Mouse (Mus musculus) activated CD4-positive, CD25-positive, alpha-beta regulatory T cell, adult 4 months (primary cell): ENCODE results near the gene 1810013L24Rik. TPM values are rescaled to one million over a fixed set of nuclear protein-coding genes. Genes with fewer than 3 reads are reported as not detected.
"Not testable (repeated sequence)": the region's sequence is repeated elsewhere in the genome, so short reads cannot be mapped to it uniquely, and the experiment has no call there.

Source experiments
- ATAC-seq: one replicate; pipeline ENCODE4 v1.8.0; 2017
- polyA plus RNA-seq, 2 experiments: library from polyadenylated mRNA; unstranded; fragments of 100-300 nt; shearing (Covaris generic); gene quantifications; one replicate each; pipeline ENCODE4 v1.2.1; 2017

1810013L24Rik gene
- polyA plus RNA-seq, 2 experiments from 2014 or later = 17.5 to 21.1 TPM

DNA sequence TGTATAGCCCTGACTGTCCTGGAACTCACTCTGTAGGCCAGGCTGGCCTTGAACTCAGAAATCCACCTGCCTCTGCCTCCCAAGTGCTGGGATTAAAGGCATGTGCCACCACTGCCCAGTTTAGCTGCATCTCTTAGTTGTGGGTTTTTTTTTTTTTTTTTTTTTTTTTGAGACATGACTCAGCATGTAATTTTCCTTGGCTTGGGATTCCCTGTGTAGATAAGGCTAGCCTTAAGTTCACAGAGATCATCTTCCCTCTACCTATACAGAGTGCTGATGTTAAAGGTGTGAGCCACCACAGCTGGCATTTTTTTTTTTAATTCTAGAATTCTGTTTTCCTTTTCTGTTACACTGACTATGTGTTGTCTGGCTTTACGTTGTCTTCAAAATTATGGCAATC is 7.7 kb downstream of the 1810013L24Rik start:
- no peak for ATAC-seq

DNA sequence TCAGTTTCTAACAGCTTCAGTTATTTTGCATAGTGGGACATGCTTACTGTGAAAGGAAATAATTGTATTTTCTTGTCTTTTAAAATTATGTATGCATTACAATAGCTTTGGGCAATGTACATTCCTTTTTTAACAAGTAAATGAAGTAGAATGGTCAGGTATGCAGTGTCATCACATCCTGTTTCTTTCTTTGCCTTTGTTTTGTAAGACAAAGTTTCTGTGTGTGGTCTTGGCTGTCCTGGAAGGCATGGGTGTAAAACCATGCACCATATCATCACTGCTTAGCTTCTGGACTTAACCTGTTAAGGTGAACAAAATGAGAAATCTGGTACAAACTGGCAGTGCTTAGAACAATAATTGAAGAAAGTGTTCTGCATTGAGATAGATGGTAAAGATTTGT is 9.0 kb downstream of the 1810013L24Rik start:
- no peak for ATAC-seq

DNA sequence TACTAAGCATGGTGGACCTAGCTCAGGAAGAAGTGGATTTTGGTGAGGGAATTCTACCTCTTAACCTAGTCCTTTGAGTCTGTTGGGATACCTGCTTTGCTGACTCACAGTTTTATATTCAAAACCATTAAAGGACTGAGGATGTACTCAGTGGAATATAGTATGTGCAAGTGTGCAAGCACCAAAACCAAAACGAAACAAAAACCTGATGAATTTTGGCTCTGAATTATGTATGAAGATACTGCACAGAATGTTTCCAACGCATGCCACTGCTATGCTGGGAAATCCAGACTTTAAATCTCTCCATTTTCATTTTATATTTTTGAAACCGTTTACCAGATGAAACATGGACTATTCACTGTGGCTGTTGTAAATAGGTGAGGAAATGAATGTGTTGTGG is 10.7 kb downstream of the 1810013L24Rik start:
- peak; percentile 28 for ATAC-seq

DNA sequence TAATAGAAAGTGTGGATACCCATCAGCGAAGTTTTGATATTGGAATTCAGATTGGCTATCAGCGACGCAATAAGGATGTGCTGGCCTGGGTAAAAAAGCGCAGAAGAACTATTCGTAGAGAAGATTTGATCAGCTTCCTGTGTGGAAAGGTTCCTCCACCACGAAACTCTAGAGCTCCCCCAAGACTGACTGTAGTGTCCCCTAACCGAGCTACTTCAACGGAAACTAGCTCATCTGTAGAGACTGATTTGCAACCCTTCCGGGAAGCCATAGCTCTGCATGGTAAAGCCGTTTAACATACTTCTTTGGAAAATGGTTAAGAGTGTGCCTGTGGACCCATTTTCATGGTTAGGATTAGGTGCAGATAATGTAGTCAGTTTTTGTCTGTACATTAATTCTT is 13.1 kb downstream of the 1810013L24Rik start:
- ATAC-seq = peak; percentile 61

DNA sequence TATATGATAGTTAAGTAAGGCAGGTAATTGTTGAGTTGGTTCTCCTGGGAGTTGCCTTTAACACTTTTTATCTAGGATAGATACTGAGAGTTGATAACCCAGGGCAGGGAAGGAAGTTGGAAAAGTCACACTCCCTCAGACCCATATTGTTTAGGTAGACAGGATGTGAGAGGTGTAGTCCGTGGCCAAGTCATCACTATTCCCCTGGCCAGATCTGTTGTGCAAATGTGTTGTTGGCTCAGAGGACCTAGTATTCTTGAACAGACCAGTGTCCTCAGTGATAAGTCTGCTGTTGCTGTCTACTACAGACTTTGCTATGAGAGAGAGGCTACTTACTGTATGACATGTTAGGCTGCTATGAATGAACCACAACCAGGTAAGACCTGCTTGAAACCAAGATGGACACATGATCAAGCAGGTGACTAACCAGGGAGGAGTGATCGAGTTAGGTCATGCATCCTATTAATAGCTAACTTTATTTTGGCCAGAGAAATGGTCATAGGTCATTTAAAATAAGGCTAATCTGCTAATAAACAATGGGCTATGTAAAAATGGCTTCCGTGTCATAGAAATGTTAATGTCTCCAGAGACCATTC is 13.8 kb downstream of the 1810013L24Rik start:
- no peak for ATAC-seq

DNA sequence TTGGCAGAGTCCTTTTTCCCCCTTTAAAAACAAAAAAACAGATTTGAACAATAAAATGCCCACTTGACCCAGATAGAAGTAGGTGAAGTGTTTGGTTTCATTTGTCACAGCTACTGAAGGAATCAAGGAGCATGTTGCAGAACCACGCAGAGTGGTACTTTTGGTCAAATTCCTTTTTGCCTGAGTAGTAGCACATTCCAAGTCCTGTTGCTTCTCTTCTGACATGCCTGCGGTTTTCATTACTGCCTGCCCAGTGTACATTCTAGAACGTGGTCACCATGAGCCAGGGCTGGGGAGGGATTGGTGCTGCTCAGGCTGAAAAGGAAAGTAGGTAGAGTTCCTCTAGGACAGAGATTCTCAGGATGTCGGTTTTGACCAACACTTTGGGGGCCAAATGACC is 16.1 kb downstream of the 1810013L24Rik start:
- ATAC-seq = no peak

DNA sequence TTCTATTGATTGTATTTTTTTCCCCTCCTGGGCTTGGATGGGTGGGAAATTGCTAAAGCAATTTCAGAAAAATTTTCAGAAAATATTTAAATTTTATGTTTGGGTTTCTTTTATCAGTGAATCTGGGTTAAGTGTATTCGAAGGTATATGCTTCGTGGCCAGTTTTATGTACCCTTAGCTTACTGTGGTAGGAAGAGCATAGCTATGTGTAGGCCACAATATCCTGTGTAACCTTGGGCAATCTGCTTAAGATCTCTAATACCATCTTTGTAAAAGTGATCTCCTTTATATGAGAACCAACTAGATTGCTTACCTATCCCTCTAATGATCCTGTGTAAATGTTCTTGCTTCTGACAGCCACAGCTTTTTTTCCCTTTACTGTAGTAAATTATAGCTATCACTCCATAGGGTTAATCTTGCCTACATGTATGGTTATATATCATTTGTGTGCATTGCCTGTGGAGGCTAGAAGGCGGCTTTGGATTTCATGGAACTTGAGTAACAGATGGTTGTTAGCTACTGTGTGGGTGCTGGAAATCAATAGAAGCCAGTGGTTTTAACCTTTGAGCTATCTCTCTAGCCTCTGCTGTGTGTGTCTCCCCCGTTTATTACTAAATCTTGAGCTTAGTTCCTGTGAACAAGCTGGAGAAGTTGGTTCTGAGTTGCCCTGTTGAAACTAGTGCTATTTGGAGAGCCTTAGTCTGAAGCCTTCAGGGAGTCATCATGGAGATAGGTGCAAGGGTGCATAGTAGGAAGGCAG is 18.6 kb downstream of the 1810013L24Rik start:
- ATAC-seq = peak; percentile 56

DNA sequence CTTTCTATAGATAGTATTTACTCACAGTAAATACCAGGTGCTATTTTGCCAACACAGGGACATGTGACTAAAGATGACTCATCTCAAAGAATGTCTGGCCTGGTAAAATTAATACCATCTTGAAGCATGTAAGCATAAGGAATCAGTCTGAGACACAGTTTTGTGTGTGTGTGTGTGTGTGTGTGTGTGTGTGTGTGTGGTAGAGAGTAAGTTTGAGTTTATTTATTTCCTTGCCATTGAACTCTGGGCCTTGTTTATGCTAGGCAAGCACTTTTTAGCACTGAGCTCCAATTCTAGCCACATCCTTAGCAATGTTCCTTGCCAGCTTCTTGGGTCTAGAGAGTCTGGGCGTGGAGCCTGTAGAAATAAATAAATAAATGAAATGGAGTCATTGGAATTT is 20.0 kb downstream of the 1810013L24Rik start:
- peak; percentile 47 for ATAC-seq

DNA sequence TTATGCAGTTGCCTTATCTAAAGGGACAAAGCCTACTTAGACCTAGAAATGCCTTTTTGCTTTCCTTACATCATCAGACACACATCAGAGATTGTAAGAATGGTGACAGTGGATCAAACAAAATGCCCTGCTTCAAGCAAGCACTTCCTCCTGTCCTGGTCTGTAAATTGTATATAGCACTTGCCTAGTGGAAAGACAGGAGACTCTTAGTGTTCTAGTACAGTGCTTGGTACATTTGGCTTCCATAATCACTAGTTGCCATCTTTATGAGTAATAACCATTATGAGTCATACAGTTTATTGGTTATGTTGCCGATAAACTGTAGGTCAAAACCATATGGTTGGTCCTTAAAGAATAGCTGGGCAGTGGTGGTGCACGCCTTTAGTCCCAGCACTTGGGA is 25.2 kb downstream of the 1810013L24Rik start:
- no peak for ATAC-seq

DNA sequence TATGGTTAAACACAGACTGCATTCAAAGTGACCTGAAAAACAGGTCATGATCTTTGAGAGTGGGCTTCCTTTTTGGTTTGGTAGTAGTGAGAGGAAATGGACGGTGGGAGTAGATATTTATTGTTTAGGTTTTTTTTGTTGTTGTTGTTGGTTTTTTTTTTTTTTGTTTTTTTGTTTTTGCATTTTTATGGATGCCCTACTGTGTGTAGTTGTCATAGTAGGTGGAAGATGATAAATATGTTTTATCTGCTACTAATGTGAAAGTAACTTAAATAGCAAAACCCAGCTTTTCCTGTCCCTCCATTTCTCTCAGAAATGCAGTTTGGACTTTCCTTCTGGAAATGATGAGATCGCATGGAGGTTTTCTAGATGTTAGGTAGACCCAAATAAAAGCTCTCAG is 26.9 kb downstream of the 1810013L24Rik start:
- ATAC-seq = no peak

DNA sequence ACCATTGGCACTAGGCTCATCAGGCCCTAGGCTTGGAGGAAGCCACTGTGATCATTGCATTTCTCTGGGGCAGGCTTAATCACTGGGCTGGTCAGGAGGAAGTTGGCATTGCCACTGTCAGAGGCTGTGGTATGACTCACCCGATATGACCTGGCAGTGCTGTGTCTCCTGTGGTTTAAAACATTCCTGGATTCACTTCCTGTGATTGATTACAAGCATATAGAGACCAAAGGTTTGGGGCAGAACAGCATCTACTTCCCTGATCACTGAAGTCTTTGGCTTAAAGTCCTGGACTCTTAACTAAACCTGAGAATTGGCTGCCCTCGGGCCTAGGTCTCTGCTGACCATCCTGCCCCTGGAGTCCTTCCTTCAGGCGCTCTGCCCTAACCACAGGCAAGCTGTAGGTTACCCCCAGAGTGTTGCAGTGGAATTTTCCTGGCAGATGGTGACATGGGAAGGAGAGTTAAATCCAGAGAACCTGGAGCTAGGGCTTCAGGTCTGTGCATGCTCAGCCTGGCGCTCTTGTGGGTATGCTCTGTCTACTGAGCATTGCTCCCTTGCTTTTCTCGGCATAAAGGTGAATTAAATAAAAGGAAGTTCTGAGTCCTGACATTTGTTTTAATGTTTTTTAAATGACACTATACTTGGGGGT is 32.6 kb downstream of the 1810013L24Rik start:
- no peak for ATAC-seq

DNA sequence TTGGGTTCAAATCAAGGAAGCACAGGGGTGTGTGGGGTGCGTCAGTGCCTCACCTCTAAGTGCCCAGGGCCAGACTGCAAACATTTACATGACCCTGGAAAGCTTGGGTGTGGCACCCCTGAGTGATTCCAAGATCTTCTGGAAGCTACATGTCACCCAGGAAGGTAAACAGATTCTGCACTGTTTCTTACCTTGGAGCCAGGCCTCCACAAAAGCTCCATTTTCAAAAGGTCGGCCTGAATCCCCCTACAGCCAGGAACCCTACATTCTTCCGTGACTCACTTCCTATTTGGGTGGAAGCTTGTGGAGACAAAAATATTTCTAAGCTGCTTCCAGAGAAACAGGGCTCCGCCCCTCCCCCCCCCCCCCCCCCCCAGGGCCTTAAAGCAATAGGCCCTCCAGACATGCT is 34.3 kb downstream of the 1810013L24Rik start:
- ATAC-seq = no peak

DNA sequence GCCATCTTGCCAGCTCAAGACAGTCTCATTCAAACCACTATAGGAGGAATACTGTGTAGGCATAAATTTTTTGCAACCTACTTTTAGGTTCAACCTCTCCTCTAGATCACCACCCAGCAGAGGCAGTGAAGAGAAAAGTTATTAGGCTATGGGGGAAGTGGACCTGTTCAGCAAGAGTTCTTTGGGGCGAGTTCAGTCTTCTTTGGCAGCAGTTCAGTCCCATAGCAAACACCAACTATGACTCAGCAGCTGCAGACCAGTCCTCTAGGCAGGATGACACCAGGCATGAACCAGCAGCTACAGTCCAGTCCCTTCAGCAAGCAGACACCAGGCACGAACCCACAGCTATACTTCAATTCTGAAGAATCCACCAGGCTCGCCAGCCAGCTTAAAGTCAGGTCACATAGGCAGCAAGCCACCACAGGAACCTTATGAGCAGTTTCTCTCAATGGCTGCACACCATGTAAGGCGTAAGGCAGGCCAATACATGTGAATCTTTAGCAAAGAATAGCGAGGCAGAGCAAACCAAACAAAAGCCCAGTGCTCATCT is 37.6 kb downstream of the 1810013L24Rik start:
- ATAC-seq = no peak

DNA sequence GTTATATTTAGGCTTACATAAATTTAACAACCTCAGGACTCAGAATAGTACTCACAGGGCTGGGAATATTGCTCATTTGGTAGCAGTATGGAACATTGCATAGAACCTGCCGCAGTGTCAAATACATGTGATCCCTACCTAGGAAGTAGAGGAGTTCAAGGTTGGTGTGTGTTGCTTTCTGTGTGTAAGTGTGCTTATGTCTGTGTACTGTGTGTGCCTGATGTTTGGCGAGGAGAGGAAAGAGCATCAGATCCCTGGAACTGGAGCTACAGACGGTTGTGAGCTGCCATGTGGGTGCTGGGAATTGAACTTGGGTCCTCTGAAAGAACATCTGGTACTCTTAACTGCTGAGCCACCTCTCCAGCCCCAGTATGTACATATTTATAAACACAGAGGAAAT is 38.6 kb downstream of the 1810013L24Rik start:
- ATAC-seq = no peak

DNA sequence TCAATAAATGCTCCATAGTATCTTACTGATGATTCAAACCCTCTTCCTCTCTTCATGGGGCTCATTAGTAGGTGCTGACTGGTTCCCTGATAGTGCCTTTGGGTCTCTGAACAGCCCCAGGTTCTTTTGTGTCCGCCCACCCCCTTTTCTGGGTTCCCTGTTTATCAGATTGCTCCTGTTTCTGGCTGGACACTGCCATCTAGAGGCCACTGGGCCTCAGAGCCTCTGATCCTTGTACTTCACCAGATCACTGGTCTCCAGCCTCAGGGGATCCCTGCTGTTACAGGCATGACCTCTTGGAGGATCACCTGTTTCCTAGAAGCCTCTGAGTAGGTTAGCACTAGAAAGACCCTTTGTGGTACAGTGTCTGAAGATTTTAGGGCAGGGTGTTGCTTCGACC is 39.8 kb downstream of the 1810013L24Rik start:
- peak; percentile 82 for ATAC-seq

DNA sequence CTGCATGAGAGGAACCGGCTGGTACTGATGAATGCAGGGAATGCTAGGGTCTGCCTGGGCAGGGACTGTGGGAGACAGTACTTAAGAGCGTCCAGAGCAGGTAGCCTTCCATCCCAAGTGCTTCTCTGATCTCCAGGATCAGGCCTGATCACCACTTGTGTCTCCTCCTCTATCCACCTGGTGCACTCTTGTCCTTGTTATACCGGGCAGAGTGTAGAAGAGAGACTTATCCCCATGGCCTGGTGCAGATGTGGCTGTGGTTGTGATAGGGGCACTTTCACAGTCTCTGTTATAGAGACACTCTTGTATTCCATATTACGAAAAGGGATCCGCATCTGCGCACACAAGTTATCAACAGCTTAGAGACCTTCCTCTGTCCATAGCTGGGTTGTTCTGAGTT is 41.5 kb downstream of the 1810013L24Rik start:
- ATAC-seq = no peak

DNA sequence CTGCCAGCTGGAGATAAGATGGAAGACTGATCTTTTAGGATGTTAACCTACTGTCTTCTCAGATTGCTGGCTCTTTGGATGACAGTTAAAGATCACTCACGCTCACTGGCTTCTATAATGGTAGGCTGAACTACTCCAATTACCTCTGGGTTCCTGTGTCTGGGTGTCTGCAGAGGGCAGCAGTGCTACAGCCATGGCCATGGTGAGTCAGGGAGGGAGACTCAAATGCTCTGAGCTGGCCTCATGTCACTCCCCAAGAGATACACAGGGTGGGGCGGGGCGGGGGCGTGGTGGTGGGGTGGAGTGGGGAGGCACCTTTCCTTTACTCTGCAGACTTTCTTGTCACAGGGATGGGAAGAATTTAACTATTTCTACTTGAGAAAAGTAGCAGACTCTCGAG is 42.1 kb downstream of the 1810013L24Rik start:
- ATAC-seq = no peak

DNA sequence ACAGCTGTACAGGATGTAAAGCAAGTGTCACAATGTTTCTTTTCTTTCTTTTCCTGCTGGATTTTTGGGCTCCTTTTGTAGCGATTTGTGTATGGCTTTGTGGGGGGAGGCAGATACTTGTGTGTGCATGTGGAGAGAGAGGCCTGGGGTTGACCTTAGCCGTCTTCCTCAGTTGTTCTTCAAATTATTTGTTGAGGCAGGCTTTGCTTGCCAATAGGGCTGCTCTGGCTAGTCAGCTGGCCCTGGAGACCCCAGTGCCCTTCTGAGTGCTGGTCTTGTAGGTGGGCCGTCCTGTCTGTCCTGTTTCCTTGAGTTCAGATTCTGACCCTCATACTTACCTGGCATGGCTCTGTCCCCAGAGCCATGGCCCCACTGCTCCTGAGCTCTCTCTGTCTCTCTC is 42.6 kb downstream of the 1810013L24Rik start:
- ATAC-seq = no peak

DNA sequence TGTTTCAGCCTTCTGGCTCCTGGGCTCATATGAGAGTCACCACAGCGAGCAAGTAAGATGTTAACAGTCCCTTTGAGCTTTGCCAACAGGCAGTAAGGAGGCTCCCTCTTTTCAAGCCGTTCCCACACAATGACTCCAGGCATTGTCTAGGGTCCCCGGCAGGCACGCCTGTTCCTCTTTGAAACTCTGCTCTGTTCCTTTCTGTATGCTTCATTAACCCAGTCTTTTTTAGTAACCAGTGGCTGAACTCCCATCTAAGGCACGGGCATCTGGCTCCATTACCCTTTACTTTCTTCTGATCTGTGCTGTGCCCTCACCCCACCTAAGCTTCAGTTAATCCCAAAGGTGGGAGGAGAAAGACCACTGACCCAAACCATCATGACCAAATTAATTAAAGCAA is 50.2 kb downstream of the 1810013L24Rik start:
- ATAC-seq = no peak

DNA sequence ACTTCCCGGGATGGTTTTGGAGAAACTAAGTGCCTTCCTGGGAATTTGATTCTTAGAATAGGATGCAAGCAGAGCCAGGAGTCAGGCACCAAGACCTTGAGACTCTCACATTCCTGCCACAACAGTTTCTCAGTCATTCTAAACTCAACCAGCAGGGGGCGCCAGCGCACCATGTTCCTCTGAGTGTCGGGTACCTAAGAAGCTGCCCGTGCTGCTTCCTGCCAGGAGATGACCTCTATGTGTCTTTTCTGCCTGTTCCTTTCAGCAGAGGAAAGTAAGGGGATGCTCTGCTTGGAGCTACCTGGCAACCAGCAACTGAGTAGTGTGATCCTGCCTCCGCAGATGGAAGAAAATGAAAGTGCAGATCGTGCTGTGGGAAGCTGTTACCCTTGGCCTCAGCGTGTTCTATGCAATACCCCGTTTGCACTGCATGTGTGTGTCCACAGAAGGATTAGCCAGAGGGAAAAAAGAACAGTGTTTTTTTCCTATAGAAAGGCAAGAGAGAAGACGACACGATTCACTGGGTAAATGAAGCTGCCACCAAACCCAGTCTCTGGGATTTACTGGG is 53.9 kb downstream of the 1810013L24Rik start:
- no peak for ATAC-seq

DNA sequence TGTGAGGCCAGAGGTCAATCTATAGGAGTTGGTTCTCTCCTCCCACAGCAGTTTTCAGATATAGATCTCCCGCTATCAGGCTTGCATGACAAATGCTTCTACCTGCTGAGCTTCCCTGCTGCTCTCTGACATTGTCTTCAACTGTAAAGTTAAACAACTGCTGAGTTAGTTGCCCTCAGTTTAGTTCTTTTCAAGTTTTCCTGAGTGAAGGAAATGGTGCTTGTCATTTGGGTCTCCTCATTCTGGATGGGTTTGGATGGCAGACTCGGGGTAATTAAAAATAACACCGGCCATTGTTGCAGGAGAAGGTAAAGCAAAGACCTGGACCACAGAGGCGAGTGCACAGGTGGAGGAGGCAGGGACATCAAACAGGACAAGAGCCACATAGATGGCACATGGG is 64.3 kb downstream of the 1810013L24Rik start:
- ATAC-seq = not testable (repeated sequence)

DNA sequence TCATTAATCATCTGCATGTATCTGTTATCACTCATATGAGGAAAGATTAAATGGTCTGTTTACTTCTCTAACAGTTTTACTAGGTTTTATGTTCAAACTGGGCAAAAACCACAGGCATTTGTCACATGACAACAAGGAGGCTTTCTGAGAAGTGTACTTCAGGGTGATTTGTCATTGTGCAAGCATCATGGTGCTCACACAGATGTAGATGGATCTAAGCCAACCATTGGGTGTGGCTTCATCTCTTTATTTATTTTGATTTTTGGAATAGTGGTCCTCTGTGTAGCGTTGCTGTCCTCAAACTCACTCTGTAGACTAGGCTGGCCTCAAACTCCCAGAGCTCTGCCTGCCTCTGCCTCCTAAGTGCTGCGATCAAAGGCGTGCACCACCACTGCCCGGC is 65.4 kb downstream of the 1810013L24Rik start:
- no peak for ATAC-seq

DNA sequence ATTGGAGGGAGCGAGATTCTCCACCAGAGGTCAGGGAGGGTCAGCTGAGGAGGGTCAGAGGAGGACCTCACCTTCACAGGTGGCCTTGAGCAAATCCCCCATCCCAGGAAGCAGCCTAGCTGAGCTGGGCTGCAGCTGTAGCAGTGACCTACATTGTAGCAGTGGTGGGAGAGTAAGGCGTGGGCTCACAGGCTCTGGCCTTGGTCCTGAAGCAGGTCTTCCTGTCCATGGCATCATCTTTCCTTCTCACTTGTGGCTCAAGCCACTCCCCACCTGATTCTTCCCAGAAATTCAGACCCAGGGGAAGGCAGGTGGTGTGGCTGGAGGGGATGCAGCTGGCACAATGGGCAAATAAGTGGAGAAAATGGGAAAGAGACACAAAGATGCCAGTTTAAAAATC is 76.2 kb downstream of the 1810013L24Rik start:
- not testable (repeated sequence) for ATAC-seq
